Mouse (Mus musculus) liver, embryonic 15.5 days (tissue): Measurements from ENCODE around the gene Anxa3. TPM values are rescaled to one million over a fixed set of nuclear protein-coding genes. Genes with fewer than 3 reads are reported as not detected.

Experiments
- ATAC-seq: fragments of 200-750 bp; cut with Nextera tagmentation; 2 replicates; pipeline ENCODE4 v1.8.0; 2017; ENCODE audit warnings: moderate number of reproducible peaks, mild to moderate bottlenecking, moderate library complexity; ENCODE audit not compliant: insufficient read depth
- H3K27ac ChIP-seq: fragments of 300-500 bp; sonication (generic); replicated peaks from 2 replicates; pipeline ENCODE4 v1.5.1; 2015; ENCODE audit warnings: mild to moderate bottlenecking, inconsistent platforms
- H3K27me3 ChIP-seq: fragments of 300-500 bp; sonication (generic); 2 replicates; pipeline ENCODE4 v1.6.1; 2015; ENCODE audit warnings: mild to moderate bottlenecking, inconsistent platforms
- H3K36me3 ChIP-seq: fragments of 300-500 bp; sonication (generic); replicated peaks from 2 replicates; pipeline ENCODE4 v1.6.1; 2015; ENCODE audit warnings: moderate library complexity, mild to moderate bottlenecking, inconsistent platforms
- H3K4me1 ChIP-seq: fragments of 300-500 bp; sonication (generic); replicated peaks from 2 replicates; pipeline ENCODE4 v1.6.1; 2015; ENCODE audit warnings: inconsistent platforms
- H3K4me2 ChIP-seq: fragments of 300-500 bp; sonication (generic); 2 replicates; pipeline ENCODE4 v1.6.1; 2015; ENCODE audit warnings: moderate library complexity, mild to moderate bottlenecking, inconsistent platforms
- H3K4me3 ChIP-seq: fragments of 300-500 bp; sonication (generic); replicated peaks from 2 replicates; pipeline ENCODE4 v1.5.1; 2015; ENCODE audit warnings: mild to moderate bottlenecking, inconsistent platforms
- H3K9ac ChIP-seq: fragments of 300-500 bp; sonication (generic); 2 replicates; pipeline ENCODE4 v1.6.1; 2015; ENCODE audit warnings: moderate library complexity, mild to moderate bottlenecking, inconsistent platforms
- H3K9me3 ChIP-seq: fragments of 300-500 bp; sonication (generic); replicated peaks from 2 replicates; pipeline ENCODE4 v1.6.1; 2016; ENCODE audit warnings: inconsistent platforms
- WGBS: fragments of 180-500 bp; shearing (Covaris S2); methylation state at CpG from one replicate; pipeline ENCODE4 v1.1.7; 2015; ENCODE audit warnings: mixed read lengths; ENCODE audit not compliant: insufficient replicate concordance; 5-methylcytosine and 5-hydroxymethylcytosine counted together
- polyA plus RNA-seq: library from polyadenylated mRNA; unstranded; fragments of >200 nt; fragmentation: Nextera tagmentation; extraction: Ambion mirVana; gene quantifications from 2 replicates; pipeline ENCODE4 v1.2.1, GENCODE M21; 2015

Anxa3 gene
- polyA plus RNA-seq, 1 experiment from 2014 or later = 22.8 TPM

GRCm38 (mm10) chr5:96797465-96797864 lies 4.3 kb downstream of the Anxa3 start:
- Histone ChIP-seq H3K4me2 (no peak overlapping the region), H3K9ac (no peak overlapping the region), H3K9me3 (no peaks in the 10 kb centered on the region), H3K27ac (no peak overlapping the region), H3K36me3 (no peaks in the 10 kb centered on the region), H3K4me1 (0 out of 2 replicates have a peak, but pooled peaks cover 5% of the 10 kb centered on the region), H3K4me3 (no peak overlapping the region), H3K27me3 (peaks cover 30% of the 10 kb centered on the region)
- no peak for ATAC-seq
- WGBS = 73% methylated on average over 6 of the region's 6 CpGs

GRCm38 (mm10) chr5:96799165-96799564 lies 6.0 kb downstream of the Anxa3 start:
- H3K4me1 ChIP-seq = 0 out of 2 replicates have a peak, but pooled peaks cover 3% of the 10 kb centered on the region
- H3K9me3 ChIP-seq = no peaks in the 10 kb centered on the region
- WGBS = 75% methylated on average over 9 of the region's 9 CpGs
- ATAC-seq = no peak
- H3K4me2 ChIP-seq = no peak overlapping the region
- no peak overlapping the region for H3K9ac ChIP-seq
- no peak overlapping the region for H3K4me3 ChIP-seq
- no peaks in the 10 kb centered on the region for H3K36me3 ChIP-seq
- peaks cover 13% of the 10 kb centered on the region for H3K27me3 ChIP-seq
- no peak overlapping the region for H3K27ac ChIP-seq

GRCm38 (mm10) chr5:96799969-96800368 lies 6.8 kb downstream of the Anxa3 start:
- H3K27ac ChIP-seq = no peak overlapping the region
- no peaks in the 10 kb centered on the region for H3K36me3 ChIP-seq
- 70% methylated on average over 9 of the region's 9 CpGs for WGBS
- no peak overlapping the region for H3K4me3 ChIP-seq
- H3K9me3 ChIP-seq = no peaks in the 10 kb centered on the region
- 0 out of 2 replicates have a peak, but pooled peaks cover 3% of the 10 kb centered on the region for H3K4me1 ChIP-seq
- H3K4me2 ChIP-seq = no peak overlapping the region
- peaks cover 5% of the 10 kb centered on the region for H3K27me3 ChIP-seq
- no peak for ATAC-seq
- H3K9ac ChIP-seq = no peak overlapping the region

GRCm38 (mm10) chr5:96802185-96802584 lies 9.0 kb downstream of the Anxa3 start:
- Histone ChIP-seq H3K9ac (no peak overlapping the region), H3K4me1 (0 out of 2 replicates have a peak, but pooled peaks cover 3% of the 10 kb centered on the region), H3K9me3 (no peaks in the 10 kb centered on the region), H3K27me3 (no peaks in the 10 kb centered on the region), H3K4me3 (no peak overlapping the region), H3K36me3 (no peaks in the 10 kb centered on the region), H3K27ac (no peak overlapping the region), H3K4me2 (no peak overlapping the region)
- 44% methylated on average over 7 of the region's 7 CpGs for WGBS
- ATAC-seq = no peak

GRCm38 (mm10) chr5:96803091-96803490 lies 10.0 kb downstream of the Anxa3 start:
- H3K9ac ChIP-seq = no peak overlapping the region
- no peak for ATAC-seq
- no peaks in the 10 kb centered on the region for H3K27me3 ChIP-seq
- H3K36me3 ChIP-seq = no peaks in the 10 kb centered on the region
- H3K27ac ChIP-seq = no peak overlapping the region
- no peaks in the 10 kb centered on the region for H3K9me3 ChIP-seq
- no peak overlapping the region for H3K4me3 ChIP-seq
- H3K4me1 ChIP-seq = 0 out of 2 replicates have a peak, but pooled peaks cover 3% of the 10 kb centered on the region
- no peak overlapping the region for H3K4me2 ChIP-seq
- 40% methylated on average over 3 of the region's 3 CpGs for WGBS

- H3K27ac ChIP-seq = no peak overlapping the region
- no peaks in the 10 kb centered on the region for H3K27me3 ChIP-seq
- no peaks in the 10 kb centered on the region for H3K9me3 ChIP-seq
- H3K4me2 ChIP-seq = no peak overlapping the region
- H3K36me3 ChIP-seq = no peaks in the 10 kb centered on the region
- WGBS = 48% methylated on average over 4 of the region's 4 CpGs
- H3K4me3 ChIP-seq = no peak overlapping the region
- H3K9ac ChIP-seq = no peak overlapping the region
- no peak for ATAC-seq
- 0 out of 2 replicates have a peak, but pooled peaks cover 3% of the 10 kb centered on the region for H3K4me1 ChIP-seq
These were observed 11.2 kb downstream of the Anxa3 start for GRCm38 (mm10) chr5:96804304-96804703.

- Histone ChIP-seq H3K9ac (no peak overlapping the region), H3K4me2 (no peak overlapping the region), H3K9me3 (no peaks in the 10 kb centered on the region), H3K36me3 (no peaks in the 10 kb centered on the region), H3K4me1 (0 out of 2 replicates have a peak, but pooled peaks cover 3% of the 10 kb centered on the region), H3K27me3 (no peaks in the 10 kb centered on the region), H3K27ac (no peak overlapping the region), H3K4me3 (no peak overlapping the region)
- WGBS = 51% methylated on average over 3 of the region's 3 CpGs
- ATAC-seq = no peak
These were observed 11.7 kb downstream of the Anxa3 start for GRCm38 (mm10) chr5:96804813-96805212.

GRCm38 (mm10) chr5:96810620-96811019 lies 17.5 kb downstream of the Anxa3 start:
- no peak for ATAC-seq
- Histone ChIP-seq H3K9me3 (no peaks in the 10 kb centered on the region), H3K27ac (no peak overlapping the region), H3K4me3 (no peak overlapping the region), H3K4me1 (no peaks in the 10 kb centered on the region), H3K36me3 (no peaks in the 10 kb centered on the region), H3K9ac (no peak overlapping the region), H3K27me3 (no peaks in the 10 kb centered on the region), H3K4me2 (no peak overlapping the region)
- 56% methylated on average over 4 of the region's 4 CpGs for WGBS

- Histone ChIP-seq H3K4me3 (no peak overlapping the region), H3K36me3 (no peaks in the 10 kb centered on the region), H3K4me2 (no peak overlapping the region), H3K9me3 (no peaks in the 10 kb centered on the region), H3K27me3 (no peaks in the 10 kb centered on the region), H3K4me1 (no peaks in the 10 kb centered on the region), H3K9ac (no peak overlapping the region), H3K27ac (no peak overlapping the region)
- no peak for ATAC-seq
- WGBS = 65% methylated on average over 13 of the region's 13 CpGs
These were observed 31.7 kb downstream of the Anxa3 start for GRCm38 (mm10) chr5:96824769-96825327.

GRCm38 (mm10) chr5:96827176-96827575 lies 34.0 kb downstream of the Anxa3 start:
- ATAC-seq = no peak
- H3K27ac ChIP-seq = no peak overlapping the region
- 51% methylated on average over 1 of the region's 1 CpGs for whole genome bisulfite sequencing

GRCm38 (mm10) chr5:96834338-96834737 lies 41.2 kb downstream of the Anxa3 start:
- no peaks in the 10 kb centered on the region for H3K27me3 ChIP-seq
- H3K4me2 ChIP-seq = no peak overlapping the region
- no peaks in the 10 kb centered on the region for H3K9me3 ChIP-seq
- ATAC-seq = no peak
- 76% methylated on average over 5 of the region's 5 CpGs for WGBS
- no peaks in the 10 kb centered on the region for H3K36me3 ChIP-seq
- no peak overlapping the region for H3K27ac ChIP-seq
- no peak overlapping the region for H3K4me3 ChIP-seq
- H3K9ac ChIP-seq = no peak overlapping the region
- H3K4me1 ChIP-seq = no peaks in the 10 kb centered on the region

More at GRCm38 (mm10) chr5:96827176-96827575, 34.0 kb downstream of the Anxa3 start:
- no peak overlapping the region for H3K4me3 ChIP-seq
- no peaks in the 10 kb centered on the region for H3K9me3 ChIP-seq
- H3K27me3 ChIP-seq = no peaks in the 10 kb centered on the region
- no peak overlapping the region for H3K9ac ChIP-seq
- no peak overlapping the region for H3K4me2 ChIP-seq
- H3K4me1 ChIP-seq = no peaks in the 10 kb centered on the region
- H3K36me3 ChIP-seq = no peaks in the 10 kb centered on the region

- Histone ChIP-seq H3K4me1 (no peaks in the 10 kb centered on the region; the same call in none of the 2 replicates), H3K27me3 (no peaks in the 10 kb centered on the region), H3K9me3 (no peaks in the 10 kb centered on the region), H3K9ac (no peak overlapping the region), H3K27ac (no peak overlapping the region), H3K4me3 (no peak overlapping the region), H3K36me3 (no peaks in the 10 kb centered on the region), H3K4me2 (no peak overlapping the region)
- no peak for ATAC-seq
These were observed 54.8 kb downstream of the Anxa3 start for GRCm38 (mm10) chr5:96847986-96848385.
